In genomic region chr2:92421723-92422387, GRCm38 (mm10) we compare ENCODE assay signal across 16 mouse cellular contexts. TPM values are rescaled to one million over a fixed set of nuclear protein-coding genes. Genes with fewer than 3 reads are reported as not detected.
A peak's percentile ranks its signal among the peaks of the same experiment; 100 is the strongest.
DNase-seq lines count a peak whose midpoint lies in the region; ATAC-seq and TF ChIP-seq lines count a peak whose summit lies in the region.
"Had no signal": no experiment of that assay in that cellular context is flagged by ENCODE, and none has a peak within 500 bp of the region (broad histone marks: within the 10 kb centered on the region; RNA-seq: fewer than 3 reads in every experiment).

No protein-coding gene starts in this region.

- CTCF ChIA-PET in Patski (lab: Charles Lee) = interaction anchor here (0.6 to 1.9 kb wide), 7 partner anchors 9 to 49 kb away, joined by 3 to 10 read pairs (median 3); no protein-coding TSS in a partner anchor

- no peak for ATAC-seq in kidney, embryonic 16.5 days (ENCODE audit: low FRiP score, low TSS enrichment)
- peak; percentile 68 for ATAC-seq in Patski
- no peak for ATAC-seq in intestine, embryonic 15.5 days
- ATAC-seq: midbrain, embryonic 15.5 days had no signal

- no peak overlapping the region for H3K4me3 ChIP-seq in kidney, embryonic 16.5 days (ENCODE audit: low read length)
- H3K4me3 ChIP-seq in intestine, embryonic 15.5 days (replicated peaks) = no peak overlapping the region
- H3K4me3 ChIP-seq: embryonic facial prominence, embryonic 13.5 days; left cerebral cortex, adult 2 months; midbrain, embryonic 15.5 days had no signal

- H3K36me3 ChIP-seq in kidney, embryonic 16.5 days (ENCODE audit: insufficient read depth, low read length) = peaks cover 62% of the 10 kb centered on the region
- peaks cover 42% of the 10 kb centered on the region for H3K36me3 ChIP-seq in intestine, embryonic 15.5 days

- H3K27ac ChIP-seq in kidney, embryonic 16.5 days (ENCODE audit: low read length) = no peak overlapping the region
- H3K27ac ChIP-seq in intestine, embryonic 15.5 days = no peak overlapping the region
- H3K27ac ChIP-seq: embryonic facial prominence, embryonic 13.5 days; midbrain, embryonic 15.5 days had no signal

- WGBS in kidney, embryonic 16.5 days = 90% methylated on average over 7 of the region's 7 CpGs
- WGBS in intestine, embryonic 15.5 days = 89% methylated on average over 7 of the region's 7 CpGs

- no peak overlapping the region for H3K9ac ChIP-seq in kidney, embryonic 16.5 days (replicated peaks; ENCODE audit: low read length)
- H3K9ac ChIP-seq in intestine, embryonic 15.5 days = no peak overlapping the region
- H3K9ac ChIP-seq: embryonic facial prominence, embryonic 13.5 days; lung, embryonic 14.5 days; midbrain, embryonic 15.5 days had no signal

- H3K27me3 ChIP-seq in kidney, embryonic 16.5 days (ENCODE audit: insufficient read depth, low read length) = no peaks in the 10 kb centered on the region
- no peaks in the 10 kb centered on the region for H3K27me3 ChIP-seq in Patski
- no peaks in the 10 kb centered on the region for H3K27me3 ChIP-seq in intestine, embryonic 15.5 days (replicated peaks)
- H3K27me3 ChIP-seq: embryonic facial prominence, embryonic 13.5 days; midbrain, embryonic 15.5 days had no signal

- intact Hi-C loops in gastrocnemius, postnatal 14 days (cut with DNase I; ENCODE audit: low total_unique reads) = no loop called here

- POLR2A ChIA-PET in Patski (lab: Charles Lee) = interaction anchor here (0.5 to 1.3 kb wide), 2 partner anchors 10 to 240 kb away, joined by 4 to 6 read pairs; no protein-coding TSS in a partner anchor

- in situ Hi-C loops in Patski (cut with MboI; ENCODE audit: low pct_unique_long_range_greater_than_20kb) = no loop called here

- TF ChIP-seq CTCF in Patski (IDR thresholded peaks at IDR 0.05) = no peak

- H3K4me2 ChIP-seq in kidney, embryonic 16.5 days (replicated peaks; ENCODE audit: low read depth, low read length) = no peak overlapping the region
- H3K4me2 ChIP-seq in intestine, embryonic 15.5 days (replicated peaks) = no peak overlapping the region
- H3K4me2 ChIP-seq: embryonic facial prominence, embryonic 13.5 days; heart, embryonic 11.5 days; lung, embryonic 14.5 days; midbrain, embryonic 15.5 days had no signal

- DNase-seq in gastrocnemius, adult 18-20 months (ENCODE audit: low spot score) = peak; percentile 44
- no peak for DNase-seq in gastrocnemius, postnatal 14 days
- DNase-seq in kidney, adult 8-10 months = peak; percentile 52 to 77
- DNase-seq in Patski (ENCODE audit: low read depth, low spot score) = peak; percentile 49
- peak; percentile 90 for DNase-seq in gonadal fat pad, adult 2 months (ENCODE audit: low read depth)
- DNase-seq: heart, postnatal 36 days; right cerebral cortex, postnatal 14 days; thymus, postnatal 4 days had no signal

- peaks cover 4% of the 10 kb centered on the region; the same call in 1 of the 2 replicates for H3K4me1 ChIP-seq in kidney, embryonic 16.5 days (ENCODE audit: insufficient read depth, low read length)
- H3K4me1 ChIP-seq in intestine, embryonic 15.5 days (replicated peaks) = peaks cover 31% of the 10 kb centered on the region

- H3K9me3 ChIP-seq in kidney, embryonic 16.5 days (ENCODE audit: low read length) = no peaks in the 10 kb centered on the region
- no peaks in the 10 kb centered on the region for H3K9me3 ChIP-seq in intestine, embryonic 15.5 days
- H3K9me3 ChIP-seq: embryonic facial prominence, embryonic 13.5 days; midbrain, embryonic 15.5 days had no signal

RNA-seq across cellular contexts. Expression of gene Cry2, which starts 12.0 kb away (rescaled TPM):
- total RNA-seq in gastrocnemius, adult 18-20 months (2021) = 10 to 100 TPM; 18.5 to 21.2 TPM
- 10 to 100 TPM; 22.7 to 27.3 TPM for total RNA-seq in gastrocnemius, postnatal 14 days (2021)
- 21.7 and 24.5 TPM in 2 replicates for polyA plus RNA-seq in kidney, embryonic 16.5 days (2015; fragmentation: Nextera tagmentation; extraction: Ambion mirVana)
- 16.7 TPM for polyA plus RNA-seq in Patski (2021)
- 28.7 and 30.9 TPM in 2 replicates for polyA plus RNA-seq in gonadal fat pad, adult 2 months (2012; rRNA removed)
- polyA plus RNA-seq in intestine, embryonic 15.5 days (2015; fragmentation: Nextera tagmentation; extraction: Ambion mirVana) = 14.5 and 15.8 TPM in 2 replicates

RNA-seq across cellular contexts. Expression of gene Mapk8ip1, which starts 20.8 kb away (rescaled TPM):
- 1 to 10 TPM; 2.8 to 2.9 TPM for total RNA-seq in gastrocnemius, adult 18-20 months (2021)
- total RNA-seq in gastrocnemius, postnatal 14 days (2021) = 10 to 100 TPM; 13.6 to 24.3 TPM
- 28.9 and 30.4 TPM in 2 replicates for polyA plus RNA-seq in kidney, embryonic 16.5 days (2015; fragmentation: Nextera tagmentation; extraction: Ambion mirVana)
- polyA plus RNA-seq in Patski (2021) = 48.1 TPM
- polyA plus RNA-seq in gonadal fat pad, adult 2 months (2012; rRNA removed) = 13.6 and 18.1 TPM in 2 replicates
- 19.4 and 21.3 TPM in 2 replicates for polyA plus RNA-seq in intestine, embryonic 15.5 days (2015; fragmentation: Nextera tagmentation; extraction: Ambion mirVana)

RNA-seq across cellular contexts. Expression of gene Slc35c1, which starts 38.5 kb away (rescaled TPM):
- 1 to 10 TPM; 4.3 to 6.0 TPM for total RNA-seq in gastrocnemius, adult 18-20 months (2021)
- 1 to 10 TPM; 4.4 to 6.4 TPM for total RNA-seq in gastrocnemius, postnatal 14 days (2021)
- 20.7 and 21.6 TPM in 2 replicates for polyA plus RNA-seq in kidney, embryonic 16.5 days (2015; fragmentation: Nextera tagmentation; extraction: Ambion mirVana)
- 11.0 TPM for polyA plus RNA-seq in Patski (2021)
- 43.0 and 57.1 TPM in 2 replicates for polyA plus RNA-seq in gonadal fat pad, adult 2 months (2012; rRNA removed)
- 37.3 and 44.5 TPM in 2 replicates for polyA plus RNA-seq in intestine, embryonic 15.5 days (2015; fragmentation: Nextera tagmentation; extraction: Ambion mirVana)

RNA-seq across cellular contexts. Expression of gene 1700029I15Rik, which starts 39.5 kb away (rescaled TPM):
- total RNA-seq in gastrocnemius, adult 18-20 months (2021) = under 1 TPM; 0.66 to 0.73 TPM
- under 1 TPM; 0.66 to 0.86 TPM for total RNA-seq in gastrocnemius, postnatal 14 days (2021)
- 3.1 and 4.4 TPM in 2 replicates for polyA plus RNA-seq in kidney, embryonic 16.5 days (2015; fragmentation: Nextera tagmentation; extraction: Ambion mirVana)
- 2.8 TPM for polyA plus RNA-seq in Patski (2021)
- 6.0 and 7.5 TPM in 2 replicates for polyA plus RNA-seq in gonadal fat pad, adult 2 months (2012; rRNA removed)
- 2.9 and 3.0 TPM in 2 replicates for polyA plus RNA-seq in intestine, embryonic 15.5 days (2015; fragmentation: Nextera tagmentation; extraction: Ambion mirVana)

RNA-seq across cellular contexts. Expression of gene Large2, which starts 47.2 kb away (rescaled TPM):
- total RNA-seq in gastrocnemius, adult 18-20 months (2021) = under 1 TPM in 1 of 2 experiments, not detected in 1; 0.57 TPM
- under 1 TPM in 1 of 2 experiments, not detected in 1; 0.41 TPM for total RNA-seq in gastrocnemius, postnatal 14 days (2021)
- 34.9 and 35.8 TPM in 2 replicates for polyA plus RNA-seq in kidney, embryonic 16.5 days (2015; fragmentation: Nextera tagmentation; extraction: Ambion mirVana)
- 0.55 TPM for polyA plus RNA-seq in Patski (2021)
- polyA plus RNA-seq in gonadal fat pad, adult 2 months (2012; rRNA removed) = 22.6 and 27.0 TPM in 2 replicates
- polyA plus RNA-seq in intestine, embryonic 15.5 days (2015; fragmentation: Nextera tagmentation; extraction: Ambion mirVana) = 10.0 and 11.8 TPM in 2 replicates
- total RNA-seq: heart, postnatal 36 days; megakaryocyte, adult 5-6 weeks had no signal
